Mouse (Mus musculus) v-Abl transformed pro-B cells (cell line): ENCODE results near the gene Itgb6.

Experiments used
- in situ Hi-C, 2 experiments: fragments of 400-800 bp; cut with MboI; formaldehyde crosslinking; loops; one replicate each; pipeline ENCODE4 v1.15.1; 2025; ENCODE audit not compliant: unreplicated experiment in 2 of 2

Itgb6 gene

DNA sequence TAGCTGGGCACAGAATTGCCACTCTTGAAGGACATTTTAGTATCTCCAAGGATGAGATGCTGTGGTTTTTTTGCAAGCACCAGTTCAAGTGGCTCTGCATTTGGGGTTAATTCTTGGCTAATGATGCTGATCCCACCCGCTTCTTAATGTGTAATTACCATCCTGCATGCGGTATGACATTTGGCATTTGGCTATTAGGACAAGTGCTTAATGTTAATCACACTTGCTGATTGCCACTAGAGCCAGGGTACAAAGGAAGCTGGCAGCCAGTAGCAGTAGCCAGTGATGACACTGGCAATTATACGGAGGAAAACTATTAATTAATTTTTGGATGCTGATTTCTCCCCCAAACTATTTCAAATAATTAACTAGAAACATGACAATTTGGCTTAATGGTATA is 86.0 kb downstream of the Itgb6 start:
- in situ Hi-C loops, result no loop called here

DNA sequence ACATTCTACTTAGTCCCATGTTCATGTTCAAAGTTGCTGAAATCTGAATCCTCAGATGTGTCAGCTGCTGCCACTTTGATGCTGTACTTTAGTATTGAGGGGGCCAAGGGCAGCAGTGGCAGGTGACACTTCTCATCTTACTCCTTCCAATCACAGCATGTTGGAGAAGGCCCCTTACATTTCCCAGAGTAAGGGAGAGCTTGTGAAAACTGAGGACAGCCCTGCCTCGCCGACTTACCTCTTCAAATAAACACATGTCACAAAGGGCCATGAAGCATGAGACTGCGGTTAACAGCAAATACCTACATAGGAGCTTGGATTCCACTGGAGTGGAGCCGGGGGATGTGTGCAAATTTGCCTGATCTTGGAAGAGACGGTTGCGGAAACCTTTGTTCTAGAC is 86.4 kb downstream of the Itgb6 start:
- in situ Hi-C loops, result no loop called here

DNA sequence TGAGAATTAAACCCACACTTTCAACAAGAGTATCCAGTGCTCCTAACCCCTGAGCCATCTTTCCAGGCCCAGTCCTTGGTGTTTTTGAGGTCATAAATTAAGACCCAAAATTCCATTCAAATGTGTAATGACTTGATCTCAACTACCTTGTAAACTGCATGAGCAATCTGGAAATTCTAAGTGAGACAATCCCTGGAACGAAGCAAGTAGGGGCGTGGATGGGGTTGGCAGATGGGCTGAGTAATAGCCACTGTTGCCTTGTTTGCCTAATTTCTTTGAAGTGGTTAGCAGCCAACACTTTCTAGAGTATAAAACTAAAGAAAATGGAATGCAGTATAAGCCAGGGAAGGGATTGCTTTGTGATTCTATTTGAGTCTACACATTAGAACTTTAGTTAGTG is 89.7 kb downstream of the Itgb6 start:
- in situ Hi-C loops, result no loop called here

DNA sequence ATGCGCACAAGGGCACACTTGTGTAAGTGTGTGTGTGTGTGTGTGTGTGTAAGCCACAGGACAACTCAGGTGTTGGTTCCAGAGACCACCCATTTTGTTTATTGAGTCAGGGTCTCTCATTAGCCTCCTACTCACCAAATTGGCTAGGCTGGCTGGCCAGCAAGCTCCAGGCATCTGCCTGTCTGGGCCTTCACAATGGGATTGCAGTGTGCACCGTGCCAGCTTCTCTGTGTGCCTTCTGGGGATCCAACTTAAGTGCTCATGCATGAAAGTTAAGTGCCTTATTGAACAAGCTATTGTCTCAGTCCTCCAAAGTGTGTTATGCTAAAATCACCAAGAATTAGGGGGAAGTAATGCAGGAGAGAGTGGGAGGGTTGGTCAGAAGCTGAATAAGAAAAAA is 92.1 kb downstream of the Itgb6 start:
- in situ Hi-C loops, result no loop called here

DNA sequence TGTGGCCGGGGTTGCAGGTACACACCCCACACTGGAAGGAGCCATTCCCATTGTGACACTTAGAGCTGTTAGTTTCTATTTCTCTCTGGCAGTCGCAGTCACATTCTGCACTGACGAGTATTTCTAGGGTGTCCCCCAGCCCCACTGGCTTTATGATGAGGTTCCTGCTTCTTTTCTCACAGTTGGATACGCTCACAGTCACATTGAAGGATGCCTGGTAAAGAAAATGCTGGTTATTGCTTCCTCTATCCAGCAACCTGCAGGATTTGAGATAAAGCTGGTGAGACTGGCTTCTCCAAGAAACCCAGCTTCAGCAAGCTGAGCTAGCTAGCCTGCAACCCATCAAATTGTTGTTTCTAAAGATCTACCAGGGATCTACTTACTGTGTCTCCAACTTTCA is 94.5 kb downstream of the Itgb6 start:
- in situ Hi-C loops, result no loop called here

DNA sequence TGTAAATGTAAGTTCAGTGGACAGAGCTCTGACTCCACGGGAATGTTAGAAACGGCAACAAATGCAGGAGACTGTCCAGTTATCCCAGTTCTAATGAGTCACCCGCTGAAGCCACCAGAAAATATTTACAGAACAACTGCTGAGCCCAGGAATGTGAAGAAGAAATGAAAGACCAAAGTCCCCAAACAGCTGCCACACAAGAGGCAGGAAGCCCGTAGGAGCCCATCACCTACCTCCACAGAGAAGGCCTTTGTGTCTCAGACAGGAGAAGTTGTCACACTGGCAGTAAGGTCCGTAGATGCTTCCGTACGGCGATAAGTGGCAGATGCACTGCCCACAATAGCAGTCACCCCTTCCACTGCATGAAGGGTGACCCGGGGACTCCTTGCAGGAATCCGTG is 94.9 kb downstream of the Itgb6 start:
- in situ Hi-C loops, result no loop called here

DNA sequence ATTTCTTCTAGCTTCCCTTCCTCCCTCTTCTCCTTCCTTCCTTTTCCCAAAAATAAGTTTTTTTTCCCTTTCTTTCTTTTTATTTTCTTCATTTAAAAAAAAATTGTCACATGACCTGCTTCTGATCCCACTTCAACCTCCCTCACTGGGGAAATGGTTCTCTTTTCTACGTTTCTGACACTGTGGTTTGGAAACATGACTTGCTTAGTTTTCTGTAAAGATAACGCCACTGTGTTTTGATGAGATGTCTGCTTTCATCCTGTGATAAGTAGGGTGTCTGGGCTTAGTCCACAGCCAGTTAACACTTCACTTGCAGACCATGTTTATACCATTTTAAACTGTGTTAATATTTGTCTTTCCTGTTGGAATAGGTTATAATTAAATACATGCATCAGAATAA is 96.7 kb downstream of the Itgb6 start:
- in situ Hi-C loops, result no loop called here

DNA sequence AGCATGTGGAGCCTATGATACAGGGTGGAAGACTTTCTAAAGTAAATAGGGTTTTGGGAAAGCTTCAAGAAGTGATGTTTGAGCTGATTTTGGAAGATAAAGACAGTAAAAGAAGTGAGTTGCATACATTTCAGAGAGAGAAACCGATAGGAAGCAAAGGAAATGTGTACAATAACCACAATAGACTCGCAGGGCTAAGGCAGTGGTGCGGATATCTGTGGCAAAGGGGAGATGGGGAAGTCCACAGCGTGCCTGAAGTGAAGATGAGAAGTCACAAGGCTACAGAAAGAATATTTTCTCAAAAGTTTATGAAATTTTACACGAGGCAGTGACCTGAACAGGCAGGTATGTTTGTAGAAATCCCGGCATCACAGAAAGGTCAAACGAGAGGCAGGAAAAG is 100.3 kb downstream of the Itgb6 start:
- in situ Hi-C loops, result no loop called here

DNA sequence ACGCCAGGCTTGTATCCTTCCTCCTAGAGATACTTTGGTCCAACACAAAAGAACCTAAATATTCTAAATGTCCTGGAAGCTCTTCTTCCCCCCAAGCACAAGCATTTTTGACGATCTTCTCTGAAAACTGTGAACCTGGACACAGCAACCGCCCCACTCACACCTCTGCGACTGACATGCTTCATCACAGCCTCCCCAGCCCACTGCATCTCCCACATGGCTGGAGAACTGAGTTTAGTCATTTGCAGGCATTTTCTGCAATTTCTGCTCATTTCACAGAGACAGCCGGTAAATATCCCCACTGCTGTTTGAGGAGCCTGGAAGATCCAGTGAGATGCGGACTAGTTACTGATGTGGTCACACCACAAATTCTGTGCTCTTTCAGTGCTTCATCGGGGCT is 107.7 kb downstream of the Itgb6 start:
- in situ Hi-C loops, result no loop called here

DNA sequence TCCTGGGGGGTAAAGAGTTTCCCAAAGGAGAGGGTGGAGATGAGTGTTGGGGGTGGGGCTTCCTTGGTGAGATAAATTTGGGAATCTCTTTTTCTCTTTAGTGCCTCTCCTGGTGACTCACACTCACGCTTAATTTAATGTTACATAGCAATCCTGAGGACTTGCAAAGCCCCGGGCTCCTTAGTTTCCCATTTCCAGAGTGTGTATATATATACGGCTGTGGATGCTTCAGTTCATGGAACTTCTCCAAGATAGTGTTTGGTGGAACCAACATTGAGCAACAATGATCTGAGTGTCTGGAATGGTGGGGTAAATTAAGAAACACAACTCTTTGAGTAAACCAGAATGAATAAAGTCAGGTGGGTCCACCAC is 108.6 kb downstream of the Itgb6 start:
- in situ Hi-C loops, result no loop called here

DNA sequence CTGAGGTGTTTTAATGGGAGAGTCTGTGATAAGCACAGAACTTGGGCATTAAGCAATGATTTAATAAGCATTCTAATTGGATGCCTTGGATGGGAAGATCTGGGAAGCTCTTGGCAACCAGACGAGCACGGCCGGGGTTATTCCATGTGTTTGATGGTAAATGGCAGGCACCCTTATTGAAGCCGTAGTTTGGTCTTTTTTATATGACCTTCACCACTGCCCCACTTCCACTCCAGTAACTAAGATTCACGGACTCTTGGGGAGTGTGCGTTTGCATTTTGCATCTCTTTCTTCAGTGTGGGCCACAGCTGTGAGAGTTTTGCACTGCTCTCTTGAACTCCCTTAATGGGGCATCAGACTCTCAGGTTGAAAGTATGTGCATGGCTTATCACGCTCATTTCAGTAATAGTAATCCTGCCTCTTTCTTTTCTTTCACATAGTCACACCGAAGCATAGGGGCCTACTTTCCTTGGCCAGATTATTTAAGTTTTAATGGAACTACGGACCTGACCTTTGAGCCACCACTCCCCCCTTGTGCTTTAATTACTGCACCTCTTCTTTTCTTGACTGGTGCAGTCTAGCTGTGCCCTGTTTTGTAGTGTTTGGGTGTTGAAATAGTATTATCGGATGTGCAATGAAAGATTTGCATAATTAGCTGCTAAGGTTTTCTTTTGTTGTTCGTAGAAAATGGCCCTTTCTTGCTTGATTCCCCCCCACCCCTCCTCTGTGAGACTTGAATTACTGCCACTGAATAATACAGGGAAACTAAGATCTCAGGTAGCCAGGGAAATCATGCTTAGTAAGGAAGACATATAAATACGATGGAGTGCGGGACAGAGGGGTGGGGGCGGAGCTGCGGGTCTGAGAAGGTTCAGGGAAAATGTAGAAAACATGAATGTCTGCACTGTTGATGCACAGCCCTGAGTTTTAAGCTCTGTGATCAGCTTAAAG is 109.3 kb downstream of the Itgb6 start:
- in situ Hi-C loops, result no loop called here

DNA sequence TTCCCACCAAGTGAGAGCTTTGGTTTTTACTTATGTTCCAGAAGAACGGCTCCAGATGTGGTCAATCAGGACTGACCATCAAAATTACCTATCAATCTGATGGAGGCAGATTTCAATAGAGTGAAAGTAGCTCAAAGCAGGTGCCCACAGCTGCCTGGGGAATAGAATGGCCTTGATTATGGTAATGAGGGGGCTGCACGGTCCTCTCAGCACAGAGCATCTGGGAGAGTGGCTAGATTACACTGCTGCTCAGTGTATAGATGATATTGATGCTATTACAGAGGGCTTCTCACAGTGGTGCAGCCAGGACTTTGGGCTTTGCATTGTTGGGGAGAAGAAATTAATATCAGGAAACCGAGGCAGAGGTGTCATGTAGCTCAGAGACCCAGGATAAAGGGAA is 110.8 kb downstream of the Itgb6 start:
- in situ Hi-C loops, result no loop called here

DNA sequence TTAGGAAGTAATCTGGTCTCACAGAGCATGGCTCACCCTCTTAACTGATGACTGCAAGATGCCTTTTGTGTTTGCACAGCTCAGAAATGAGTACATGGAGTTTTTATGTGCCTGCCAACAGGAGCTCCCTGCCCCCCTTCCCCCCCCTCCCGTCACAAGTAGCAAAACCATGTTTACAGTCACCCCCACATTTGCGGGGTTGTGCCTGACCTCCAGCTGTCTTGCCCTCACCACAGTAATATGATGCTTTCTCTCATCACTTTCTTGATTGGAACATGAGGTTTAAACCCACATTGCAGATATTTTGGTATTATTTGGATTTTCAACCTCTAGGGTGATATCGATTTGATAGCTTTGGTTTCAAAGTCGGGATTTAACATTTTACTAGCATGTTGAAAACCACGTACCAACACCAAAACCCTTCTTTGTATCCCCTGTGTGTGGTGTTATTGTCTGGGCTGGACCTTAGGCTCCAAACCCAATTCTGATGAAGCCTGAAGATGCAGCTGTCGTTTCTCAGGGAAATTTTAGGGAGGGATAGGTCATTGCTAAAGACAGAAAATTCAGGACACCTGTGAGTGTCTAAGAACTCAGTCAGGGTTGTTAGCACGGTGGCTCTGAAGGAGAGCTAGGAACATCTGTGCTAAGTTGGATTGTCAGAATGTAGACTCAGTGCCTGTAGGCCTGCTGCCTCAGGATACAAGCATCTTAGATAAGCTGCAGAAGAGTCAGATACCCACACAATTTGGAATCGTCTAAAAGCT is 112.8 kb downstream of the Itgb6 start:
- in situ Hi-C loops, result no loop called here

DNA sequence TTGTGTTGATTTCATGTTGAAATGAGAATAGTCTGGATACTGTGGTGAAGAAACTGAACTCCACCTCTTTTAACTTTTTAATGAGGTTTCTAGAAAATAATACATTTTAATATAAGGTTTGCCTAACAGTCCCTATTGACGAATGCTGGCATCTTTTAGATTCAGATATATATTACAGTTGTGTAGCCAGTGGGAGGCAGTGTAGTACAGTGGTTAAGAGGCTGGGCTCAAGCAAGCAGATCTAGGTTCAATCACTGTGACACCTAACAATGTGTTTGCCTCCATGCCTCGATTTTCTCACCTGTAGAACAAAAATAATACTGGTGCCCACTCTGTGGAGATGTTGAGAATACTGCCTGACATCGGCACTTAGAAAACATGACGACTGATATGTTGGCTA is 114.5 kb downstream of the Itgb6 start:
- in situ Hi-C loops, result no loop called here

DNA sequence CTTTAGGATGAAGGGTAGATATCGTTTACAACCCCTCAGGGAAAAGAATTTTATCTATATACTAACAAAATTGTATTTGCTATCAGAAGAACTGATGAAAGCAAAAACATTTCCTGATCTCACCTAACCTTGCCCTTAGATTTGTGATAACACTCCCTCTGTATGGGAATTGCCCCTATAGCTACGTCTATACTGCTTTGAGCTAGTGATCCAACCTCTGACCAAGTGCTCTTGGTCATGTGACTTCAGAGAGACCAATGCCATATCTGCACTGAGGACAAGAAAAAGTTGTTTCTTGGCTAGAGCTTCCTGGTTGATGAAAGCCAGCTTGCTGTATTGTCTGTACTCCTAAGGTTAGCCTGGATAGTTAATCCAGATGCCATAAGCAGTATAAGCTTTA is 121.1 kb downstream of the Itgb6 start:
- in situ Hi-C loops, result no loop called here

DNA sequence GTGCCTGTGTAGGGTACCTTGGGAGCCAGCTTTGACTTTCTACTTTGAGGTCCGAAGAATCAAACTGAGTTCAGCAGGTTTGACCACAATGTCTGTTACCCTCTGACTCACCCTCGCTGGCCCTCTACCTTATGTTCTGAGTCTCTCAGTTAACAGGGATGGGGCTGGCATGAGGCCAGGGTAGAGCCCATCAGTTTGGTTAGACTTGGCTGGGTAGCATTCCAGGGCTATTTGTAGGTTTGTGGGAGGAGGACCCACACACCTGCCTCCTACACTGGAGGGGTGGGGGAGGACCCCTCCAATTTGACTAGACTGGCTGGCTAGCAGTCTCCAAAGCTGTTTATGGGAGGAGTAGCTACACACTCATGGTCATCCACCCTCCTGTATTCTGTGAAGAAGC is 121.6 kb downstream of the Itgb6 start:
- in situ Hi-C loops, result no loop called here

DNA sequence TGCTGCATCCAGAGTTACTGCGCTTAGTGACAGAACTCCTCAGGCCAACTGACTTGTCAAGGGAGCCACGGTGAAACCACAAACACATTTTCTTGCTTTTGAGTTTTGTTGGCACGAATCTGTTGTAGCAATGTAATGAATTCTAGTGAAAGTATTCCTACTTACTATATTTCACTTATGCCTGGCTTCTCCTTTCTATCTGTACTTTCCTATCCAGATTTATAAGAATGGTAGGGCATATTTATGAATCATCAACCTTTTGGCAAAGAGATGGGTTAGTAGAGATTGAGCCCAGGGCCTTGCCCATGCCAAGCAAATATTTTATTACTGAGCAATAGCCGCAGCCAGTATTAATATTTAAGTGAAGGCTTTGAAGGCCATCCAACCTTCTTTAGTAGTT is 139.0 kb downstream of the Itgb6 start:
- in situ Hi-C loops, result no loop called here

DNA sequence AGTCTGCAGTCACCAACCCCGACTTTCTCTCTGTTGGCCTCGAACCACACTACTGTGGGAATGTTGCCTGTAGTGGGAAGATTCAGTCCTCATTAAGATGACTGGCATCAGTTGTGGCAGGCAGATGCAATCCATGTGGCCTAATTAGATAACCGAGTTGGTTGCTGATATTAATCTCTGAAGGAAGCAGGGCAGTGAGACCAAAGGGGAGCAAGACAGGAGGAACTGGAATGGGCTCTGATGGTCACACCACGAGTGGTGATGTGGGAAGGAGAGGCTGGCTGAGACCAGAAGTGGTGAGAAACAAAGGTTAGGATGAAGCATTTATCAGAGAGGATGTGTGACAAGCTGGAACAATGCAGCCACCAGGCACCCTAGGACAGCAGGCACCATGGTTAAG is 167.9 kb downstream of the Itgb6 start:
- in situ Hi-C loops, result no loop called here

DNA sequence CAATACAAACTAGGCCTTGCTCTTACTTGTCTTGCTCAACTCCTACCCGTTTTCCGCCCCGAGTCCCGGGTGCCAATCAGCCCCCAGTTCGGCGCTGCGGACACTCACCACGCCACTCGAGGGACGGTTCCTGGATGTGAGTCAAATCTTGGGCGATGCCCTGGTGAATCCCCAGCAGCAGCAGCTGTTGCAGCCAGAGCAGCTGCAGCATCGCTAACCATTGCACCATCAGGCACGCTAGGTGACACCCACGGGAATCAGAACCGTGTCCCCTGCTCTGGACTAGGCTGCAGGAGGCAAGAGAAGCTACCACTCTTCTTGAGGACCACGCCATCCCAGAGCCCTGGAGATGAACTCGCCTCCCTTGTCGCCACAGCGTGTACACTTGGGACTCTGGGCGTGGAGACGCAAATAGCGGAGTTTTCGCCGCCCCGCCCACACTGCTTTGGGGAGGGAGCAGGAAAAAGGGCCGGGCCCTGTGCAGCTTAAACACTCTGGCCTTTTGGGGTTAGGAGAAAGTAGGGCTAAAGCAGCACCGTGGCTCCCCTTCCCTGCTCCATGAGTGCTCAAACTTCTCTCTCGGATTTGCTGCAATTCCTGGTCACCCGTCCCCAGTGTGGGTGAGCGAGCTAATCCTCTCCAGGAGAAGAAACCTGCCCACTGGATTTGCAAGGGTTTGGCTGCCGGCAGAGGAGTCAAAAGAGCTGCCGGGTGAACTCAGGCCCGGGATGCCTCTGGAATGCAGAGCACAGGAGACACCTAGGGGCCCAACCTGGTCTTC is 169.4 kb downstream of the Itgb6 start, which contains the start of gene Pla2r1:
Gene Pla2r1, minus strand, starts transcription at position 407 of the 781 bp plus-strand sequence.
- in situ Hi-C loops, result no loop called here

DNA sequence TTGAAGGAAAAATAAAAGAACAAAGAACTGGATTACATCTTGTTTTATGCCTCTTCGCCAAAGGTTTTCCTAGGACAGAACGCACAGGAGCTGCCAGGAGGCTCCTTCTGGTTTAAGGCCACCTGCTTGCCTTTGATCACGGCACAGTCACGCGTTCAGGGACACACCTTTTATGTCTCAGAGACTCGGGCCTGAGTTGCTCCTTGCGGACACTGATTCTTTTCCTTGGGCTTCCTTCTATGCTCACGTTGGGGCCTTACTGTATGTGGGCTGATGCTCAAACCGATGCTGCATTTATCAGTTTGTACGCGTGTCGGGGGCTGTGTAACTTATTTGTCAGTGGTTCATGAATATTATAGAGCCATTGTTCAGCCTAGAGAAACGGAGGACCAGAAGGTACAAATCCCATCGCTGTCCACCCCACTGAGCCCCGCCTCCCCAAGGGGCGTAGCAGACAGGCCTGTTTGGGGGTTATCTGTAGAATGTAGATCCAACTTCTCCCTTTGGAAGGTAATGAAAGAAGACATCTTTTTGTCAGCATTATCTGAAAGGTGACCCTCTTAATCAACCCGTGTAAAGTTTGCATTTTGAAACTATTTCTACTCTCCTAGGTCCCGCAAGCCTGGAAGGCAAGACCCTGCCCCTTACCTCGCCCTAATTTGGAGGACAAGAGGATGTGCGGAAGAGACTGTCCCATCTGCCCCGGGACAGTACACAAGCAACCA is 170.1 kb downstream of the Itgb6 start:
- in situ Hi-C loops, result no loop called here

DNA sequence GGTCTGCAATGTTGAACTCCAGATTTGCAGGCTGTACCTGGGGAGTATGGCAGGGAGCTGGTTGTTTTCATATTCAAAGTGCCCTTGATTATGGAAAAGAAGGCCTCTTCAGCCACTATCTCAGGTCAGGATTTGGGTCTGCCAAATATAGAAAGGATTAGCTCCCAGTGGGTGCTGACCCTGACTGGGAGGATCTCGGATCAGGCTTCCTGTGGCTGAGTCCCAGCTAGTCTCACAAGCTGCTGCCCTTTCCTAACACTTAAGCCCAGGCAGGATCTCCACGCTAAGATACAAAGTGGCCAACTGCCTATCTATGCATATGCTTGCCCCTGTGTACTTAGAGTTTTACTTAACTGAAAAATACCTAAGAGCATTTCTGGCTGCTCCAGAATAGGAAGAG is 170.8 kb downstream of the Itgb6 start:
- in situ Hi-C loops, result no loop called here
